Mouse (Mus musculus): ENCODE data around the gene Tfap2e.

DNA sequence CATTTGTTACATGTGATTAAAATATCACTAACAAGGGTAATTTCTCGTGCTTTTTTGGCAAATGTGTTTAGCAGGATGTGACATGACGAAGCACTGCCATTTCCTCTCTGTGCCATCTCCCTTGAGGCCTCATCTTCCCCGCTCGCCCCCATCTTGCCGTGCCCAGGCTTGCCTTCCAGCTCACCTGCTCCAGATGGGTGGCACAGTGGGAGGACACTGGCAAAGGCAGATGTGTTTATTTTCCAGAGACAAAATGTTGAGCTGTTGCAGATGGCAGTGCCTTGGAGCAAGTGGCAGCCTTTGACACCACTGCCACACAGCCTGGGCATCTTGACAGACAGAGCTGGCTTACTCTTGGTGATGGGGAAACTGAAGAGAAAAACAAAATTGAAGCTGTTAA lies 43.0 kb downstream of the Tfap2e start:
- no peak for TF ChIP-seq GATA1 (IDR thresholded peaks at IDR 0.05; ENCODE audit: borderline replicate concordance, low read length)
- no peak for TF ChIP-seq FLI1 (IDR thresholded peaks at IDR 0.05; ENCODE audit: low read length)
